Mouse (Mus musculus) heart, adult 10 weeks (tissue): Measurements from ENCODE around the gene Tmem88b. TPM values are rescaled to one million over a fixed set of nuclear protein-coding genes. Genes with fewer than 3 reads are reported as not detected.

Experiments
- polyA plus RNA-seq: library from polyadenylated mRNA; stranded (reverse); fragments of 350-450 nt; fragmentation: Illumina TruSeq; extraction: RNeasy Lipid Tissue Mini Kit (QIAGEN cat#74804); gene quantifications from one replicate; pipeline ENCODE4 v1.2.3, GENCODE M21; 2014; ENCODE audit warnings: low read depth, low replicate concordance

Gene Tmem88b
- polyA plus RNA-seq: 1.1 TPM

DNA sequence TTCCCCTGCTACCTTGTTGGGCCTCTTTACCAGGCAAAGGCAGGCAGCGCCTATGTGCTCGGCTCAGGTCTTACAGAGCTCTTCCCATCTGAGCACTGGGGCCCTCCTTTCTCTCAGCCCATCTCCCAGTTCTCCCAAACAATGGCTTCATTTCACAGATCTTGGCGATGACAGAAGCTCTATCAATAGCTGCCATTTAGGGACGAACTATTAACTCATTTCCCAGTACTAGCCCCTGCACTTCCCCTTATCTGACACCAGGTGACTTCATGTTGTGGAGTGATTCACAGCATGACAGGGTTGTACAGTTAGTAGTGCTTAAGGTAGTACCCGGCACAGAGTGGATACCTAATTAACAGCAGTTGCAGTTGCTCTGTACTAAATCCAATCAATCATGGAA, at the start of gene Tmem88b:
TSS of gene Tmem88b (minus strand) at position 56 of the 400 bp plus-strand sequence.

DNA sequence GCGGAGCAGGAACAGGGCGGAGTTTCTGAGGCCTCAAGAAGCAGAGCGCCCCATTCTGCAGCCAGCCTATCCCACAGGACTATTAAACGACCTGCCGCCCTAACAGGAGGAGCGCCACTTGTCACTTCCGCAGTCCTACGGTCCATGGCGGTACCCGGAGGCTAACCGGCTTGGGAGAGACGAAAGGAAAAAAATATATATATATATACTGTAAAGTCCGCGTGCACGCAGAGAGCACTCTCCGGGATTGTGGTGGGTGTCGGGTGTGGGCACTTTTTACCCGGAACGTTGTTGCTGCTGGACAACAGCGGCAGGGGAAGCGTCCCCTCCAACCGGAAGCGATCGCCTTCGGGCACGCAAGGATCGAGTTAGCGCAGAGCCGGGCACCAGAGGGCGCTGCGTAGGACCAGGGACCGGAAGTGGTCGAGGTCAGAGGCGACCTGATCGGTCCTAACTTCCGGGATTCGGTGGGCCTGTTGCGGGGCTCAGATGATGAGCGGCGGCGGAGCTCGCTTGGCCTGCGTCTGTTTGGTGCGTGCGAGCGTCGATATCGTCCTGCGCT, 45.6 kb upstream of the Tmem88b start, which contains the start of gene Aurkaip1:
TSS of gene Aurkaip1 (plus strand) at position 68 of the 562 bp plus-strand sequence.

DNA sequence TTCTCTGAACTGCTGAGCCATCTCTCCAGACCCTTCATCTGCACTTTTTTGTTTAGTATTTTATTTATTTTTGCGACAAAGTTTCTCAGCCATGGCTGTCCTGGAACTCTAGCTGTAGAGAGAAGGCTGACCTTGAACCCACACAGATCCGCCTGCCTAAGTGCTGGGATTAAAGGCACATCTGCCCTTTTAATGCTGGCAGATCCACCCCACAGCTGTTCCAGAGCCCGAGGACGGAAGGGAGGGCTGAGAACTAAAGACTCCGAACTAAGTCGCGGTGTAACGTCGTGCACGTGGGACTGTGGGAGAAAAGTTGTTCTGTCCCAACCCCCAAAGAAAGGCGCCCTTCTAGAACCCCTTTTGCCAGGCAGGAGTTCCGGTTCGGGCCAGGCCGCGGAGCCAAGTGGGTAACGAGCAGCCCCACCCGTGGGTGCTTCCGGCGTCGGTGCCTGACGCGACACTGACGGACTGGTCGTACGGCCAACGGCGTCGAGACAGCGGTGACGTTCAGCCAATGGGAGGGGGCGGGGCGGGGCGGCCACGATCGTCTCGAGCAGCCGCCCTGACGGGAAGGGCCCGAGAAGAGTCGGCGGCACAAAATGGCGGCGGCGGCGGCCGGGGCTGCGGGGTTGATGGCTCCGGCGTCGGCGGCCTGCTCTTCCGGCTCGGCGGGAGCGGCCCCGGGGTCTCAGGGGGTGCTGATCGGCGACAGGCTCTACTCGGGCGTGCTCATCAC, 26.4 kb upstream of the Tmem88b start, which contains the start of gene Ccnl2:
TSS of gene Ccnl2 (plus strand) at position 561 of the 736 bp plus-strand sequence.

DNA sequence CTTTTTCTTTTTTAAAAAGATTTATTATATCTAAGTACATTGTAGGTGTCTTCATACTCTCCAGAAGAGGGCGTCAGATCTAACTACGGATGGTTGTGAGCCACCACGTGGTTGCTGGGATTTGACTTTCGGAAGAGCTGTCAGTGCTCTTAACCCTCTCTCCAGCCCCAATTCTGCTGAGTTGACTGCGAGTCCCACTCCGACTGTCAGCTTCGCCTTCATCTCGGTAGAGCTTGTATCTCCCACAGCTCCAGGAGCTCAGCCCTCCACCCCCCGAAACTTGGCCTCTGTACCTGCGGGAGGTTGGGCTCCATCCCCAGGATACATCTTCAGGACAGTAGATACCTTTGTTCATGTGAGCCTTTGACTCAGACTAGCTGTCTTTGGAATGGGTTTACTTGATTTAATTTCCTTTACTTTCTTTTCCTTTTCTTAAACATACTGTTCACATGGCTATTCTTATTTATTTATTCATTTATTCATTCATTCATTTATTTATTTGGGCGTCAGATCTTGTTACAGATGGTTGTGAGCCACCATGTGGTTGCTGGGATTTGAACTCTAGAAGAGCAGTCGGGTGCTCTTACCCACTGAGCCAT, 17.2 kb upstream of the Tmem88b start, which contains the start of gene Mrpl20:
TSS of gene Mrpl20 (plus strand) at position 138 of the 599 bp plus-strand sequence.

DNA sequence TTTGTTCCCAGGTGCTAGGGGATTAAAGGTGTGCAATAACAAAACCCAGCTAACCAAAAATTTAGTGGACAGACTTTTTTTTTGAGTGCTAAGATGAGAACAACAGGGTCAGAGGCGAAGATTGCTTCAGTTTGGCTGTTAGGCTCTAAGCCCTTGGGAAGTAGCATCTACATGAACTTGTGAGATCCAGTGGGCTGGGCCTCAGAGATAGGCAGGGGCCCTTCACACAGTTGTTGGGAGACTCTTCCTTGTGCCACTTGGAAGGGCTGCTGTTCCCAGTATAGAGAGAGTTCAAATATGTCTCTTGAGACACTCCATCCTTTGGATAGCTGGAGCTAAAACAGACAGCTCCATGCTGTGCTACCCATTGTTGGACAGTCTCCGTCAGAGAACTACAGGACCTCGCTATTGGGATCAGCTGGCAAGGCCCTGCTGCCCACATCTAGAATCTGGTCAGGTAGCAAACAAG, 4.4 kb upstream of the Tmem88b start, which contains the start of gene Ankrd65:
TSS of gene Ankrd65 (plus strand) at position 419 of the 469 bp plus-strand sequence.

DNA sequence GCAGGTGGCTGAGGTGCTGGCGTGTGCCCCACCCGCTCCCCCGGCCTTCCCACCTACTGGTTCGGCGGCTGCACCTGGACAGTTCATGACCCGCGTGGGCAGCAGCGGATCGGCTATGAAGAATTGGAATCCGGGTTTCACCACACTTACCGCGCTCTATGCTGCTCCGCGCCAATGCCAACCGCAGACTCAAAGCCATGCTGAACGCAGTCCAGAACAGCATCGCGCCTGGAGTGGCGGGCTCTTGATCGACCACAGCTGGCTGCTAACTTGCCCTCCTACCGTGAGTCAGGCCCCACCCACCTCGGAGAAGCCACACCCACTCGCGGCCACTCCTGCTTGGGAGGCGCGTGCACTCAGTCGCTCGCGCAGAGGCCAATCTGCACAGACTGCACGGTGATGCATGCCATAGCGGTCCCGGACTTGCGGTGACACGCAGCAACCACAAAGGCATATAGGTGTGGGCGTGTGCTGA, 11.4 kb downstream of the Tmem88b start, which contains the start of gene Vwa1:
TSS of gene Vwa1 (minus strand) at position 419 of the 475 bp plus-strand sequence.

DNA sequence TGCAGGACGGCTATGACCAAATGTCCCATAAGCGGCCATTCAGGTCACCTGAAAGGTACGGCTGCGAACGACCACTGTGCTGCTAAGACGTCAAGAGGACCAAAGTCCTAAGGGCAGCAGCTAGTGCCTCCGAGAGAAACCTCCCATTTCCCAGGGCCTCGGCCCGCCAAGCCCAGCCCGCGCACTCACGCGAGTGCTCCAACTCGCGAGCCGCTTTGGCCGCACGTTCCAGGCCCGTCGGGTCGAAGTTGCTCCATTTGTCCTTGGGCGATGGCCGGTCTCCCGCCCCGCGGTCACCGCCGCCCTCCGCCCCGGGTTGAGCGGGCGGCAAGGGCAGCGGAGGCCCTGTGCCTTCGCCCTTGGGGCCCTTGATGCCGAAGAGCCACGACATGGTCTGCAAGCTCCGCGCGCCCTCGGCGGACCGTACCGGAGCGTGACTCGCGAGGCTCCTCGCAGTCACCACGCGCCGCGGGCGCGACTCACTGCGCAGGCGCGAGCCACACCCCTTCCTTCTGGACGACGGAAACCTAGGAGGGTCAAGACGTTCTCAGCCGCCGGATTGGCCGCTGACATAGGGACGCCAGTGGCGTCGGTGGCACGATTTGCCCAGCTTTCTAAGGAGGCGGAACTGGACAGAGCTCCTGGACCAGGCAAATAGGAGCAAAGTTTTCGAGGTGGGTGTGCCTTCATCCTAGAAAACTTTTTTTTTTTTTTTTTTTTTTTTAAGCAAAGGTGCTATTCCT, 24.9 kb downstream of the Tmem88b start, which contains the start of gene Atad3a:
TSS of gene Atad3a (minus strand) at position 481 of the 743 bp plus-strand sequence.

DNA sequence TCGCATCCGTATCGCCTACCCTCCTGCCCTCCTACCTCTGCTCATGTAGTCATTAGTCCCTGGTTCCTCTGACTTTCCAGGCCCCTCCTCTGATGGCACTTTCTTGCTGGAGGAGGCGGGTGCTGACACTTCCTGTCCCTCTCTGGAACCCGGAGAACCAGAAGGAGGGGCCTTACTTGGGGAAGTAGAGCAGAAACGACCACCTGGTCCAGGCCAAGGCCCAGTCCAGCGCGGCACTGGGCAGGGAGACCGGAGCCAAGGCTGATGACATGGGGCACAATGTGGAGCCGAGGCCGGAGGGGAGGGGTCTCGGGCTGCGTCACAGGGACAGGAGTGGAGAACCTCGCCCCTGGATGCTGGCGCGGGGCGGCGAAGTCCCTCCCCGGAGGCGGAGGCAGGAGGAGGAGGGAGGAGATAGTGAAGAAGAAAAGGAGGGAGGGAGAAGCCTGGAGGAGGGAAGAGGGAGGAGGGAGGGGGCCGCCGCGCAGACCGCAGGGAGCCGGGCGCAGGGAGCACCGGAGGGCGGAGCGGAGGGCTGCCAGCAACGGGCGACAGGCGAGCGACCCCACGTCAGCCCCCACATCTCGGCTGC, 51.2 kb downstream of the Tmem88b start, which contains the start of gene Tmem240:
TSS of gene Tmem240 (plus strand) at position 451 of the 592 bp plus-strand sequence.

Other genes starting within 250 kb of the Tmem88b start
- 31.7 TPM for gene Nadk, start 223.5 kb downstream of the Tmem88b start, polyA plus RNA-seq
- 8.7 TPM for gene Slc35e2, start 184.5 kb downstream of the Tmem88b start, polyA plus RNA-seq
- gene Cdk11b, start 161.0 kb downstream of the Tmem88b start, polyA plus RNA-seq: 71.4 TPM
- gene Gm10563, start 140.5 kb downstream of the Tmem88b start, polyA plus RNA-seq: not detected
- 17.1 TPM for gene Mmp23, start 132.5 kb downstream of the Tmem88b start, polyA plus RNA-seq
- gene Mib2, start 116.7 kb downstream of the Tmem88b start, polyA plus RNA-seq: 29.0 TPM
- 2.0 TPM for gene Fndc10, start 91.5 kb downstream of the Tmem88b start, polyA plus RNA-seq
- gene Ssu72, start 81.1 kb downstream of the Tmem88b start, polyA plus RNA-seq: 55.4 TPM
- 0.79 TPM for gene Tmem240, start 51.1 kb downstream of the Tmem88b start, polyA plus RNA-seq
- gene Atad3a, start 24.8 kb downstream of the Tmem88b start, polyA plus RNA-seq: 67.4 TPM
- gene Vwa1, start 11.2 kb downstream of the Tmem88b start, polyA plus RNA-seq: 11.3 TPM
- gene Ankrd65, start 4.6 kb upstream of the Tmem88b start, polyA plus RNA-seq: not detected
- gene Mrpl20, start 17.0 kb upstream of the Tmem88b start, polyA plus RNA-seq: 93.6 TPM
- gene Ccnl2, start 26.6 kb upstream of the Tmem88b start, polyA plus RNA-seq: 89.2 TPM
- 129 TPM for gene Aurkaip1, start 45.4 kb upstream of the Tmem88b start, polyA plus RNA-seq
- gene Mxra8, start 53.8 kb upstream of the Tmem88b start, polyA plus RNA-seq: 44.3 TPM
- gene Dvl1, start 61.5 kb upstream of the Tmem88b start, polyA plus RNA-seq: 41.8 TPM
- 0.21 TPM for gene Tas1r3, start 77.5 kb upstream of the Tmem88b start, polyA plus RNA-seq
- gene Cptp, start 83.6 kb upstream of the Tmem88b start, polyA plus RNA-seq: 4.2 TPM
- gene Ints11, start 83.7 kb upstream of the Tmem88b start, polyA plus RNA-seq: 19.1 TPM
- gene Pusl1, start 105.9 kb upstream of the Tmem88b start, polyA plus RNA-seq: 15.5 TPM
- gene Acap3, start 105.9 kb upstream of the Tmem88b start, polyA plus RNA-seq: 10.2 TPM
- 50.9 TPM for gene Ube2j2, start 158.0 kb upstream of the Tmem88b start, polyA plus RNA-seq
- 18.6 TPM for gene C1qtnf12, start 176.4 kb upstream of the Tmem88b start, polyA plus RNA-seq
- gene B3galt6, start 206.8 kb upstream of the Tmem88b start, polyA plus RNA-seq: 2.0 TPM
- gene Sdf4, start 207.0 kb upstream of the Tmem88b start, polyA plus RNA-seq: 104 TPM
- gene Tnfrsf4, start 228.0 kb upstream of the Tmem88b start, polyA plus RNA-seq: not detected
- not detected for gene Tnfrsf18, start 240.3 kb upstream of the Tmem88b start, polyA plus RNA-seq